Mouse (Mus musculus) cerebellum, postnatal 4 days (tissue): ENCODE data around the gene Gm45716.

ENCODE experiments used
- DNase-seq, 2 experiments: peaks; one replicate each; pipeline ENCODE4 v3.0.0; 2022; ENCODE audit warnings: low spot score in 2 of 2, mixed read lengths in 1 of 2

Gm45716 gene

GRCm38 (mm10) chr11:90187441-90187840, at the start of gene Gm45716:
Gene Gm45716 (plus strand): TSS chr11:90187683.
- DNase-seq = no peak

GRCm38 (mm10) chr11:90142393-90142792, 45.1 kb upstream of the Gm45716 start:
- peak in 1 of 2 experiments; percentile 26 for DNase-seq

- no peak for DNase-seq
Observed at GRCm38 (mm10) chr11:90142936-90143335, 44.5 kb upstream of the Gm45716 start.

GRCm38 (mm10) chr11:90146086-90146860, 41.2 kb upstream of the Gm45716 start:
- no peak for DNase-seq

- no peak for DNase-seq
Observed at GRCm38 (mm10) chr11:90155066-90155465, 32.4 kb upstream of the Gm45716 start.

GRCm38 (mm10) chr11:90155466-90155865, 32.0 kb upstream of the Gm45716 start:
- no peak for DNase-seq

- DNase-seq = peak in 1 of 2 experiments; percentile 32
Observed at GRCm38 (mm10) chr11:90167771-90168170, 19.7 kb upstream of the Gm45716 start.

GRCm38 (mm10) chr11:90168338-90169065, 19.0 kb upstream of the Gm45716 start:
- no peak for DNase-seq

- DNase-seq = no peak
Observed at GRCm38 (mm10) chr11:90169200-90170013, 18.1 kb upstream of the Gm45716 start.

- peak; percentile 44 to 56 for DNase-seq
Observed at GRCm38 (mm10) chr11:90170014-90170320, 17.5 kb upstream of the Gm45716 start.

- DNase-seq = no peak
Observed at GRCm38 (mm10) chr11:90172331-90172730, 15.2 kb upstream of the Gm45716 start.

- DNase-seq = no peak
Observed at GRCm38 (mm10) chr11:90175634-90176300, 11.7 kb upstream of the Gm45716 start.

- DNase-seq = no peak
Observed at GRCm38 (mm10) chr11:90177389-90177788, 10.1 kb upstream of the Gm45716 start.

- DNase-seq = peak in 1 of 2 experiments; percentile 14
Observed at GRCm38 (mm10) chr11:90183361-90183760, 4.1 kb upstream of the Gm45716 start.

- DNase-seq = no peak
Observed at GRCm38 (mm10) chr11:90184756-90185155, 2.7 kb upstream of the Gm45716 start.

- no peak for DNase-seq
Observed at GRCm38 (mm10) chr11:90190156-90190555, 2.7 kb downstream of the Gm45716 start.

- DNase-seq = peak in 1 of 2 experiments; percentile 31
Observed at GRCm38 (mm10) chr11:90194946-90195345, 7.5 kb downstream of the Gm45716 start.

- DNase-seq = peak in 1 of 2 experiments; percentile 25
Observed at GRCm38 (mm10) chr11:90195756-90196520, 8.5 kb downstream of the Gm45716 start.

- no peak for DNase-seq
Observed at GRCm38 (mm10) chr11:90196521-90197215, 9.2 kb downstream of the Gm45716 start.

GRCm38 (mm10) chr11:90198048-90198447, 10.6 kb downstream of the Gm45716 start:
- no peak for DNase-seq
